Mouse (Mus musculus): ENCODE results near the gene 1110051M20Rik. TPM values are rescaled to one million over a fixed set of nuclear protein-coding genes. Genes with fewer than 3 reads are reported as not detected.

1110051M20Rik gene
- polyA plus RNA-seq, 1 experiment from 2014 or later, result 7.7 TPM

DNA sequence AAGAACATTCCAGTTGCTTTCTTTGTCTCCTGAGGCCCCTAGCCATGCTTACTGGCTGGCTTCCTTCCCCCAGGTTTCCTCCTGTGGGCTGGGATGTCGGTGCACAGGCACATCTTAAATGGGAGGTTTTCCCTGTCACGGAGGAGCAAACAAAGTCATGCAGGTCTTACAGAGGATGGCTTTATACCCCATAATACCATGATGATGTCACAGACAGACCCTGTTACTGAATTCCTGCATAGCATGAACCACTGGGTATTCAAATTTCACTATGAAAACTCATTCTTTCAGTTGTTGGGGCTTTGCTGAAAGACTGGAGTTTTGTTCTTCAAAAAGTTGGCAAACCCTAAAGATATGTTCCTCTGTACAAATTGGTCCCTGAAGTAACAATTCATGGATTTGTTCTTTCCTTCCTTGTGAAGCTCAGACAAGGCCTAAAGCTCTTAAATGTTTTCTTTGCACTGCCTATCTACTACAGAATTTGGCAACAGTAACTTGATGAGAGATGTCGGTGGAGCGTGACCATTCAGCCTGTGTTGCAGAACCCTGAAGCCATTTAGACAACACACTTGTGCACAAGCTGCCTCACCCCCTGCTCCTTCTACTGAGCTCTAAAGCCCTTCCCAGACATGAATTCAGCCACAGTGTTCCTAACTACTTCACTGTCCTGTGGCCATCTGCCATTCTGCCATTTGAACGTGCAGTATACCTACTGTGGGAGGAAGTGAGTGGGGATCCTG, 57.8 kb downstream of the 1110051M20Rik start:
- 69% methylated on average over 5 of the region's 5 CpGs for WGBS (ENCODE audit: insufficient replicate concordance)
- Histone ChIP-seq H3K27ac (0 out of 2 replicates have a peak overlapping the region, but pooled peaks have one; percentile 1), H3K9ac (no peak overlapping the region), H3K4me2 (no peak overlapping the region), H3K36me3 (no peaks in the 10 kb centered on the region), H3K4me3 (replicated peaks) (no peak overlapping the region), H3K4me1 (replicated peaks) (peaks cover 43% of the 10 kb centered on the region), H3K9me3 (replicated peaks) (no peaks in the 10 kb centered on the region), H3K27me3 (no peaks in the 10 kb centered on the region)
- no peak for ATAC-seq (ENCODE audit: low read depth)
- DNase-seq, result no peak

DNA sequence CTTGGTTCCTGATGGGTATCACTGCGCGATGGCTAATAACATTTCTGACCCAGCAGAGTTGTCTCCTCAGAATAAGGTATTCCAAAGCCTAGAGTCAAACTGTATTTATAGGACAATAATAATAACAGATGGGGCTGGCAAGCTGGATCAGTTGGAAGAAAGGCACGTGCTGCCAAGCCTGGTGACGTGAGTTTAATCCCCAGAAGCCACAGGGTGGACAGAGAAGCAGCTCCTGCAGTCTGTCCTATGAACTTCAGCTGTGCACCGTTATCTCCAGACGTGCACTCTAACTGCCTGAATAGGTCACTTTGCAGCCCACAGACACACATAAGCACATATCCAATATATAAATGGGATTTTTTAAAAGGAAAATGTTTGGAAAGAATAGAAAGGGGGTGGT, 61.2 kb downstream of the 1110051M20Rik start:
- Histone ChIP-seq H3K4me3 (replicated peaks) (no peak overlapping the region), H3K9me3 (replicated peaks) (no peaks in the 10 kb centered on the region), H3K27ac (no peak overlapping the region), H3K4me1 (replicated peaks) (peaks cover 20% of the 10 kb centered on the region), H3K4me2 (no peak overlapping the region), H3K9ac (no peak overlapping the region), H3K27me3 (no peaks in the 10 kb centered on the region), H3K36me3 (no peaks in the 10 kb centered on the region)
- no peak for ATAC-seq (ENCODE audit: low read depth)
- no peak for DNase-seq
- WGBS (ENCODE audit: insufficient replicate concordance), result 72% methylated on average over 6 of the region's 6 CpGs

DNA sequence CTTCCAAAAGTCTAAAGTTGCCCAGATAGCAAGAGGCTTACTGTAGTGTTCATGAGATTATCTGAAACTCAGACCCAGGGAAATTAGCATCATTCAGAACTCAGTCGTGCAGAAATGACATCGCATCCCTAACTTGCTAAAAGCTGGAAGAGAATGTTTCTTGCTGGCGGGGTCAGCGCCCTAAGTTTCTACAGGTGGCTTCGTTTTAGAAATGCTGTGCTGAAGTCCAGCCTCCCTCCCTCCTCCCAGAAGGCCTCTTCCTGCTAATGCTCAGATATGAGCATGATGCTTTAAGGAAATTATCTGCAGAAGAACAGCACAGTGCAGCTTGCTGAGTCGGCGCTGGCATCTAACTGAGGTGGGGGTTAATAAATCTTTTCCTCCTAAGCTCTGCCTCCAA, 67.5 kb downstream of the 1110051M20Rik start:
- no peak overlapping the region for H3K4me3 ChIP-seq (replicated peaks)
- no peaks in the 10 kb centered on the region for H3K36me3 ChIP-seq
- no peak overlapping the region for H3K27ac ChIP-seq
- H3K9me3 ChIP-seq (replicated peaks), result no peaks in the 10 kb centered on the region
- no peak overlapping the region for H3K9ac ChIP-seq
- H3K4me1 ChIP-seq (replicated peaks), result peaks cover 5% of the 10 kb centered on the region; the same call in 1 of the 2 replicates
- no peaks in the 10 kb centered on the region for H3K27me3 ChIP-seq
- DNase-seq (no peak), ATAC-seq (ENCODE audit: low read depth) (no peak)
- 50% methylated on average over 7 of the region's 7 CpGs for WGBS (ENCODE audit: insufficient replicate concordance)
- no peak overlapping the region for H3K4me2 ChIP-seq

DNA sequence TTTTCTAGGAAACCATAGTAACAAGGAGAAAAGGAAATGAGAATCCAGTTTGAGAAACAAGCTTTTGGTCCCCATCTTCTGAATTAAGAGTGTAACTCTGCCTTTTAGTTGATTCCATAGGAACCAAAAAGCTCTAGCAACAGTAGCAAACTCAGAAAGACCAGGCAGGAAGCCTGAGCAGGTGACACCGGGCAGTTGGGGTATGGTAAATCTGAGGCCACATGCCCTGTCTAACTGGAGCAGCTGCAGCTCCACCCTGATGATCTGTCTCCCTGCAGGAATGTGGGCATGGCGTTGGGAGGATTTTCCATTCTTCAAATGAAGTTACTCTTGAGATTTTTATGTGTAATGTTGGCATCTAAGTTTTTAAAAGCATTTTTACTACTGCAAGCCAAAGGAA, 74.2 kb downstream of the 1110051M20Rik start:
- H3K4me3 ChIP-seq (replicated peaks), result no peak overlapping the region
- no peaks in the 10 kb centered on the region for H3K9me3 ChIP-seq (replicated peaks)
- no peak overlapping the region for H3K9ac ChIP-seq
- no peaks in the 10 kb centered on the region for H3K27me3 ChIP-seq
- WGBS (ENCODE audit: insufficient replicate concordance), result 53% methylated on average over 2 of the region's 2 CpGs
- ATAC-seq (ENCODE audit: low read depth) (no peak), DNase-seq (no peak)
- no peaks in the 10 kb centered on the region for H3K36me3 ChIP-seq
- no peaks in the 10 kb centered on the region for H3K4me1 ChIP-seq (replicated peaks)
- H3K4me2 ChIP-seq, result no peak overlapping the region
- H3K27ac ChIP-seq, result no peak overlapping the region

DNA sequence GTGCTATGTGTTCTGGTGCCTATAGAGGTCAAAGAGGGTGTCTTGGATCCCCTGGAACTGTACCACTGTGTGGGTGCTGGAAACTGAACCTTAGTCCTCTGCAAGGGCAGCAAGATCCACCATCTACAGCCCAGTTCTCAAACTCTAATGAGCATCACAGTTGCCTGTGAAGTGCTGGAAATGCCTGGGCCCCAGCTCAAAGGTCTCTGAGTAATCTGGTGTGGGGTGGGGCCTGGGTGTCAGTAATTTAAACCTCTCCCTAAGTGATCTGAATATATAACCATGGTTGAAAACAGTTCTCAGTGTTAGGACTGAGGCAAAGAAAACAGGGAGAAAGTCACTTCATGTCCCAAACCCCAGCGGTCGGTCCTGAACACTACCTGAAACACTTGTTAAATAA, 81.2 kb downstream of the 1110051M20Rik start:
- Histone ChIP-seq H3K9me3 (replicated peaks) (no peaks in the 10 kb centered on the region), H3K9ac (no peak overlapping the region), H3K4me1 (replicated peaks) (no peaks in the 10 kb centered on the region), H3K27me3 (no peaks in the 10 kb centered on the region), H3K4me2 (no peak overlapping the region), H3K36me3 (no peaks in the 10 kb centered on the region), H3K4me3 (replicated peaks) (no peak overlapping the region), H3K27ac (no peak overlapping the region)
- 84% methylated on average over 2 of the region's 2 CpGs for WGBS (ENCODE audit: insufficient replicate concordance)
- ATAC-seq (ENCODE audit: low read depth), result no peak
- no peak for DNase-seq

DNA sequence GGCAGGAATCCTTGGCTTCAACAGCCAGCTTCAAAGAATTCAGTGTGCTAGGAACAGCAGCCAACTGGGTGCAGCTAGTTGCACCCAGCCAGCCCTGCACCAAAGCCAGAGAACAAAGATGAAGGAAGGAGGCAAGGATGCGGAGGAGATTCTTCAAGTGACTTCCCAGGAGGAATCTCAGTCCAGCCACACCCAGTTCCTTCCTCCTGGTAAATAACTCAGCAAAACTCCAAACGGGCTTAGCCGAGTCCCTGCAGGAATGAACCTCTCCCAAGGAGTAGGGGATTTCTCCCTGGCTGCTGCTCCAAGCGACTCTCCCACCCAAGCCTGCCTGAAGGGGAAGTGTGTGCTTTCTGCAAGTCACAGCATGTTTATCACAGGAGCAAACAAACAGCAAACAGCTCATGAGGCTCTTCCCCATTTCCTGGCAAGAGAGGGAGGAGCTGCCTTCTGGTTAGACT, 83.4 kb downstream of the 1110051M20Rik start:
- H3K4me2 ChIP-seq, result no peak overlapping the region
- DNase-seq (no peak), ATAC-seq (ENCODE audit: low read depth) (no peak)
- no peaks in the 10 kb centered on the region for H3K9me3 ChIP-seq (replicated peaks)
- no peak overlapping the region for H3K9ac ChIP-seq
- H3K4me3 ChIP-seq (replicated peaks), result no peak overlapping the region
- no peaks in the 10 kb centered on the region for H3K4me1 ChIP-seq (replicated peaks)
- H3K27ac ChIP-seq, result no peak overlapping the region
- 22% methylated on average over 4 of the region's 4 CpGs for WGBS (ENCODE audit: insufficient replicate concordance)
- no peaks in the 10 kb centered on the region for H3K36me3 ChIP-seq
- no peaks in the 10 kb centered on the region for H3K27me3 ChIP-seq

DNA sequence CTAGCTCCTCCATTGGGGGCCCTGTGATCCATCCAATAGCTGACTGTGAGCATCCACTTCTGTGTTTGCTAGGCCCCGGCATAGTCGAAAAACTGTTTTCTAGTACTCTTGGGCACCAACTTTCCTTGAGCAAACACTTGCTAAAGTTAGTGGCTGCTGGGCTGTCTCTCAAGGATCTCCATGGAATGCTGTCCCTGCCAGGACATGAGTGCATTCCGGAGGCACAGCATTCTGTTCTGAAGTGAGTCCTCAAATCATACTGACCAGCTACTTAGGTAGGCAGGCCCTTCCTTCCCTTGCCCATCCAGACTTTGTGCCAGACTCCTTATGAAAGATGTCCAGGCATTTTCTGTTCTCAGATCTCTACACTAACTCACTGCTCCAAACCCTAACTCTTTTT, 88.7 kb downstream of the 1110051M20Rik start:
- Histone ChIP-seq H3K9ac (no peak overlapping the region), H3K27ac (no peak overlapping the region), H3K4me1 (replicated peaks) (peaks cover 12% of the 10 kb centered on the region), H3K27me3 (no peaks in the 10 kb centered on the region), H3K4me2 (no peak overlapping the region), H3K9me3 (replicated peaks) (no peaks in the 10 kb centered on the region), H3K36me3 (no peaks in the 10 kb centered on the region), H3K4me3 (replicated peaks) (no peak overlapping the region)
- ATAC-seq (ENCODE audit: low read depth) (no peak), DNase-seq (no peak)
- 90% methylated on average over 3 of the region's 3 CpGs for WGBS (ENCODE audit: insufficient replicate concordance)

DNA sequence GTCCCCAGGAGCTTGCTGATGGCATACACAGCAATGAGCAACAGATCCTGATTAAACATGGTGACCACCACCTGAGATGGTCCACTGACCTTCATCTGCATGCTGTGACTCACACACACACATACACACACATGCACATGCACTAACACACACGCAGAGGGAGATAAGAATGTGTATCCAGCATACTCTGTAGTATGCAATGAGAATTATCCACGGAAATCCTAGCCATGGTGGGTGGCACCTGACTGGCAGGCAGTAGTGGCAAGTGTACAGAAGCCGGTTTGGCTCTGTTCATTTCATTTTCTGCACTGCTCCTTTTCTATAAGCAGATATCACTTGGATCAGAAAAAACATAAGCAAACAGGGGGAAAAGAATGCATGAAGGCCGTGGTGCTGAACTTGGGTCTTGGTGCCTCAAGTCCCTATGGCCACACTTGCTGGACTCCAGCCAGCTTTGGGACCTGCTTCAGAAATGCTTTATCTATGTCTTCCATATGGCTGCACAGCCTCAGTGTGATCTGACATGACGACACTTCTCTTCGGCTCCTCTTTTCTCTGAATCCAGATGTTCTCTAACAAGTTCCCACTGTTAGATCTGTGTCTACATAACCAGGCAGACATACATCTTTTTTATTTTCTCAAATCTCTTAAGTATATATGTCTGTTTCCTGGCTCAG, 89.6 kb downstream of the 1110051M20Rik start:
- H3K9ac ChIP-seq, result peak overlapping the region; percentile 26; the same call in 1 of the 2 replicates
- no peaks in the 10 kb centered on the region for H3K36me3 ChIP-seq
- ATAC-seq (ENCODE audit: low read depth), result peak; percentile 92
- DNase-seq, result peak; percentile 58
- WGBS (ENCODE audit: insufficient replicate concordance), result 36% methylated on average over 6 of the region's 6 CpGs
- H3K27me3 ChIP-seq, result no peaks in the 10 kb centered on the region
- peak overlapping the region; percentile 29 for H3K4me2 ChIP-seq
- no peaks in the 10 kb centered on the region for H3K9me3 ChIP-seq (replicated peaks)
- H3K4me1 ChIP-seq (replicated peaks), result peaks cover 13% of the 10 kb centered on the region
- H3K27ac ChIP-seq, result peak overlapping the region; percentile 34
- no peak overlapping the region for H3K4me3 ChIP-seq (replicated peaks)

DNA sequence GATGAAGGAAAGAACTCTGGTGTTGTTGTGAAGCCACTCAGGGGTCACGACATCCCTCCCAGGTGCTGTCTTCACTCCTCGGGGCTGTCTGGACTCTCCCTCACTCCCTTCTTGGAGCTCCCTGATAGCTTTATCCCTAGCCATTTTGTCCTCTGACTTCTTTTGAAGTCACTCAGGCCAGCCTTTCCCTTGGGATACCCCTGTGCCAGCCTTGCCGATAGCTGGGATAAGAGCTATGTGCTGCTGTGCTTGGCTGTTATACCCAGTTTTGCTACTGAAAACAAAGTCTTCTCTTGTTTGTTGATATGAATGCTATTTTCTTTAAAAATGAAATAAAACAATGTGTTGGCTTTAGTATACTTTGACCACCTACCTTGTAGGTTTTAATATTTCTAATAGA, 90.7 kb downstream of the 1110051M20Rik start:
- Histone ChIP-seq H3K4me2 (no peak overlapping the region), H3K36me3 (no peaks in the 10 kb centered on the region), H3K9me3 (replicated peaks) (no peaks in the 10 kb centered on the region), H3K9ac (no peak overlapping the region), H3K4me1 (replicated peaks) (peaks cover 14% of the 10 kb centered on the region), H3K27ac (no peak overlapping the region), H3K27me3 (no peaks in the 10 kb centered on the region), H3K4me3 (replicated peaks) (no peak overlapping the region)
- ATAC-seq (ENCODE audit: low read depth), result no peak
- no peak for DNase-seq
- WGBS (ENCODE audit: insufficient replicate concordance), result 63% methylated on average over 3 of the region's 3 CpGs

DNA sequence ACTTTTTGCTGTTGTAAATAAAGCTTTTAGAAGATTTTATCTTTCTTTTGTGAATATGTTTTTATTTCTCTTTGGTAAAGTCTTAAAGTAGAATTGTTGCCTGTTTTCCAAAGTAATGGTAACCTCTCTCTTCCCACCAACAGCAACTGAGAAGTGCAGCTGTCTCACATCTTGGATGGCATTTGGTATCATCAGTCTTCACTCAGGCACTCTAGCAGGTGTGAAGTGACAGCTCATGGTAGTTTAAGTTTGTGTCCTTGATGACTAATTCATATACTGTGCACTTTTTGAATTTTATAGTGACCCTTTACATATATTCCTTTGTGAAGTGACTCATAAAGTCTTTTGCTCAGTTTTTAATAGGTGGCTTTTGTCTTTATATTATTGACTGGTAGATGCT, 92.7 kb downstream of the 1110051M20Rik start:
- peaks cover 14% of the 10 kb centered on the region for H3K4me1 ChIP-seq (replicated peaks)
- H3K27ac ChIP-seq, result no peak overlapping the region
- no peak overlapping the region for H3K4me2 ChIP-seq
- H3K9me3 ChIP-seq (replicated peaks), result no peaks in the 10 kb centered on the region
- H3K9ac ChIP-seq, result no peak overlapping the region
- no peaks in the 10 kb centered on the region for H3K36me3 ChIP-seq
- no peaks in the 10 kb centered on the region for H3K27me3 ChIP-seq
- no peak for DNase-seq
- no peak overlapping the region for H3K4me3 ChIP-seq (replicated peaks)
- ATAC-seq (ENCODE audit: low read depth), result no peak

DNA sequence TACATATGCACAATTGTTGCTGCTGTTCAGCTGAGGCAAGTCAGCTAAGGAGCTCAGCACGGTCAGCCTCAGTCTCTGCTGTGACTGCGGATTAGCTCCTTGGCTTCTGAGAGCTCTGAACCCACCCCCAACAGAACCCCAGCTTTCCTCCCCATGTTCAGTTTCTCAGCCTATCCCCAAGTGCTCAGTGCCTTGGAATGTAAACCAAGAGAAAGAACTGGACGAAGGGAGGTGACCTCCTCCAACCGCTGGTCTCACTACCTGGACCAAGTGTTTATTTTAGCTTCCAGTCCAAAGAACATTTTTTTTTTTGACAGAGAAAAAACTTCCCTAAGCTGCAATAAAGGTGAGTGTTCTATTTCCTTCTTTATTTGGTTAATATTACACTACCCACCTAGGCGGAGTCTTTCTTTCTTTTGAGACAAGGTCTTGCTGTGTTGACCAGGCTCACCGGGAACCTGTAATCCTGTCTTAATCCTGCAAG, 94.5 kb downstream of the 1110051M20Rik start:
- Histone ChIP-seq H3K4me3 (replicated peaks) (no peak overlapping the region), H3K4me1 (replicated peaks) (peaks cover 9% of the 10 kb centered on the region), H3K36me3 (no peaks in the 10 kb centered on the region), H3K4me2 (no peak overlapping the region), H3K27me3 (no peaks in the 10 kb centered on the region), H3K27ac (no peak overlapping the region), H3K9ac (no peak overlapping the region), H3K9me3 (replicated peaks) (no peaks in the 10 kb centered on the region)
- 62% methylated on average over 6 of the region's 6 CpGs for WGBS (ENCODE audit: insufficient replicate concordance)
- no peak for ATAC-seq (ENCODE audit: low read depth)
- no peak for DNase-seq

DNA sequence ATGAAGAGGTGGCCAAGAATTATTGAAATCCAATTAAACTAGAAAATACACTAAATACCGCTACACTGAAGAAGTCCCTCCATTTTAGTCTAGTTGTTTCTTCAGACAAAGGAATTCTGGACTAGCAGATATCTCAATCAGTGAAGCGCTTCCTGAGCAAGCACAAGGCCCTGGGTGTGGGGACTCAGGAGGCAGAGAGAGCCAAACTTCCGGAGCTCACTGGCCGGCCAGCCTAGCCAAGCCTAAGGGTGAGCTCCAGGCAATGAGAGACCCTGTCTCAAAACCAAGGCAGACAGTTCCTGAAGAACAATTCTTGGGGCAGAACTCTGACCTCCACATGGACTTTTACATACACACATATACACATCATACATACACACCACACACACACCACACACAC, 95.6 kb downstream of the 1110051M20Rik start:
- Histone ChIP-seq H3K4me2 (no peak overlapping the region), H3K36me3 (no peaks in the 10 kb centered on the region), H3K4me1 (replicated peaks) (0 out of 2 replicates have a peak, but pooled peaks cover 2% of the 10 kb centered on the region), H3K9me3 (replicated peaks) (no peaks in the 10 kb centered on the region), H3K4me3 (replicated peaks) (no peak overlapping the region), H3K27ac (no peak overlapping the region), H3K27me3 (no peaks in the 10 kb centered on the region), H3K9ac (no peak overlapping the region)
- ATAC-seq (ENCODE audit: low read depth), result no peak
- WGBS (ENCODE audit: insufficient replicate concordance), result 62% methylated on average over 4 of the region's 4 CpGs
- no peak for DNase-seq
